Mouse (Mus musculus) heart, embryonic 15.5 days (tissue): ENCODE results near the gene Ednrb. TPM values are rescaled to one million over a fixed set of nuclear protein-coding genes. Genes with fewer than 3 reads are reported as not detected.

ENCODE experiments used
- polyA plus RNA-seq: library from polyadenylated mRNA; unstranded; fragments of >200 nt; fragmentation: Nextera tagmentation; extraction: Ambion mirVana; gene quantifications from 2 replicates; pipeline ENCODE4 v1.2.1, GENCODE M21; 2015

Gene Ednrb
- polyA plus RNA-seq, 1 experiment from 2014 or later, result 70.4 TPM

Other genes starting within 250 kb of the Ednrb start
- 0.39 and 1.0 TPM in 2 replicates for gene Slain1, start 194.2 kb downstream of the Ednrb start, polyA plus RNA-seq